Mouse (Mus musculus): ENCODE results near the gene Ercc6.

Ercc6 gene

GRCm38 (mm10) chr14:32513336-32514032 lies at the start of gene Ercc6:
Ercc6 (plus strand) TSS chr14:32513521.
- peak; percentile 97 for DNase-seq

GRCm38 (mm10) chr14:32464601-32465505 lies 48.5 kb upstream of the Ercc6 start, which contains the start of gene Slc18a3:
Slc18a3 (minus strand) TSS chr14:32464850.
- no peak for DNase-seq

GRCm38 (mm10) chr14:32465506-32465870 lies 47.8 kb upstream of the Ercc6 start:
- no peak for DNase-seq

GRCm38 (mm10) chr14:32465889-32466288 lies 47.4 kb upstream of the Ercc6 start, which contains the start of gene Chat:
Chat (minus strand) TSS chr14:32465989.
- no peak for DNase-seq

GRCm38 (mm10) chr14:32467606-32468005 lies 45.7 kb upstream of the Ercc6 start:
- peak; percentile 38 for DNase-seq

- DNase-seq = peak; percentile 43
Observed at GRCm38 (mm10) chr14:32472996-32473395, 40.3 kb upstream of the Ercc6 start.

GRCm38 (mm10) chr14:32476559-32476958 lies 36.8 kb upstream of the Ercc6 start:
- DNase-seq = no peak

- no peak for DNase-seq
Observed at GRCm38 (mm10) chr14:32477581-32477980, 35.7 kb upstream of the Ercc6 start.

GRCm38 (mm10) chr14:32482061-32482460 lies 31.3 kb upstream of the Ercc6 start:
- DNase-seq = no peak

- no peak for DNase-seq
Observed at GRCm38 (mm10) chr14:32492521-32492920, 20.8 kb upstream of the Ercc6 start.

GRCm38 (mm10) chr14:32496115-32496850 lies 17.0 kb upstream of the Ercc6 start:
- no peak for DNase-seq

- DNase-seq = no peak
Observed at GRCm38 (mm10) chr14:32501303-32501702, 12.0 kb upstream of the Ercc6 start.

GRCm38 (mm10) chr14:32502764-32503688 lies 10.3 kb upstream of the Ercc6 start:
- no peak for DNase-seq

GRCm38 (mm10) chr14:32503897-32504296 lies 9.4 kb upstream of the Ercc6 start:
- DNase-seq = no peak

GRCm38 (mm10) chr14:32506329-32506728 lies 7.0 kb upstream of the Ercc6 start:
- no peak for DNase-seq

GRCm38 (mm10) chr14:32507216-32507615 lies 6.1 kb upstream of the Ercc6 start:
- no peak for DNase-seq

- no peak for DNase-seq
Observed at GRCm38 (mm10) chr14:32508105-32508835, 5.1 kb upstream of the Ercc6 start.

GRCm38 (mm10) chr14:32509443-32509961 lies 3.8 kb upstream of the Ercc6 start:
- DNase-seq = no peak

- DNase-seq = no peak
Observed at GRCm38 (mm10) chr14:32512912-32513311, 409 bp upstream of the Ercc6 start.

- DNase-seq = no peak
Observed at GRCm38 (mm10) chr14:32516086-32516485, 2.8 kb downstream of the Ercc6 start.

- DNase-seq = no peak
Observed at GRCm38 (mm10) chr14:32518543-32518942, 5.2 kb downstream of the Ercc6 start.
